Mouse (Mus musculus): ENCODE results near the gene Btg4.
"Not testable (repeated sequence)": the region's sequence is repeated elsewhere in the genome, so short reads cannot be mapped to it uniquely, and the experiment has no call there.

The Btg4 gene

DNA sequence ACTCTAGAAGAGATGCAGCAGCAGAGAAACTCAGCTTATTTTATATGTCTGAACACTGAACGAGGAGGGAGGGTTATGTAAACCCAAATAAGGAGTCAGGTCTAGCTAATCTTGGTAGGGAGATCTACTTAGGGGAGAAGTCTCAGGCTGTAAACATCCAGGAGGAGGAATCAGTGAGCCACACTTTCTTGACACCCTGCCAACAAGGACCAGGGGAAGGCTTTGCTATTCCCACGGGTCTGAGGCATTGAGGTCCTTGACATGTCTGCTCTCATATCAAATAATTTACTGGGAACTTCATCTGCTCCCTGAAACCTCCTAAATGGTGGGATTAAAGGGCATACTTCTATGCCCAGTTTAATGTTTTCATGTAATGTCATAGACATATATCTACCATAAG lies 35.6 kb downstream of the Btg4 start:
- no peak for DNase-seq

DNA sequence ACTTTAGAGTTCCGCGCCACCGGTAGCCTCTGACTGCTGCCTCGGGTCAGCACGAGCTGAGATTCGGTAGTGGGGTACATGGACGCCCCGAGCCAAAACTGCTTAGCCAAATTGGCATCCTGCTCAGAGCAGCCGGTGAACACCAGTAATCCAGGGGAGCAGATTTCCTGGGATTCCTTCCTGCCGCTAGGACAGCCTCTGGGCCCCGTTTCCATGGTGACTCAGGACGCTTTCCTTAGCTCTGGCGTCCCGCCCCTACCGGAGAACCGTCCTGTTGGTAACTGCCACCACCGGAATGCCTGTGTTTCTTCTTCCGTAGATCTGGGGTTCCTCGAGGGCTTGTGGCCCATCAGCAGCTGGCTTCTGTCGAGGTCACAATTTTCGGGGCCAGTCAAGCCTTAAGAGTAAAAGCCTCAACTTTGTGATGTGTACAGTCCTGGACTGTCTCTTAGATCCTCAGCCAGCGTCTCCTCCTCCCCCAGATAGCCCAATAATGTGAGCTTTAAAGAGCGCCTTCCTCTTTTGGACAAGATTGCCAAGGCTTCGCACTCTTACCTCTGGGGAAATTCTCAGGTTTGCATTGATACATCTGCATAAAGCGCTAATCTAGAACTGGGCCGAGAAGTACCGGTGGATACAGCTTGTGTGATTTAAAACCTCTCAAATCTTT lies 41.2 kb downstream of the Btg4 start, which contains the start of gene 4833427G06Rik:
Gene 4833427G06Rik (minus strand): TSS at position 323 of the 670 bp plus-strand sequence.
- peak; percentile 25 to 31 for DNase-seq

DNA sequence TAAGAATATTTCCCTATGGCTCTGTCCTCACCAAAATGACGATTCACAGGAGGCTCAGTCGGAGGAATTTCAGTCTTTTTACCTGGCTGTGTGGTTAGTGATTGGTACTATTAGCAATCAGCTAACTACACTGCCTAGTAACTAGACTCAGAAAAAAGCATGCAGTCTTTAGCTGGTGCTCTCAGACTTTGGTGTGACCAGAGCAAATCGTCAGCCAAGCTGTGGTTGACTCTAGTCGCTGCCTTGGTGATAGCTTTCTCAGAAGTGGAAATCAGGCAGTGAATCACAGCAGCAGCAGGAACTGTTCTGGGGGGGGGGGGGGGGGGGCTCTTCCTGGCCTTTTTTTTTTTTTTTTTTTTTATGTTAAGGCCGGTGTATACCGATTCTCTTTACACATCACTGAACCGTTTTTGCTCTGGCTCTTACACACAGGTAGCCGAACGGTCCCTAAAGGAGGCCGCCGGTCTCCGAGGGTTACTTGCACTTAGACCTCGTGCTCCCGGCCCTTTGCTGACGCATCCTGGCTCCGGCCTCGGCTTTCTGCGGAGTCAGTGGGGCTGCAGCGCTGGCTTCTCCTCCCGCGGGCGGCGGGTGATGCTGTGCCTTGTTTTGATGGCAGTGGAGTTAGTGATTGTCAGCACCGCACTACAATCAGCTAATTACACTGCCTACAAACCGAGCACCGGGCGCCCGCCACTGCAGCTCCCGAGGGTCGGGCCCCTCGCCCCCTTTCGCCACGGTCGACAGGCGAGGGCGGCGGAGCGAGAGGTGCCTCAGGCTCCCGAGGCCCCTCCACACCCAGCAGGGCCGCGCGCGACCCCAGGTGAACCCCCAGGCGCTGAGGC lies 42.5 kb downstream of the Btg4 start:
- DNase-seq = peak; percentile 36 to 37

DNA sequence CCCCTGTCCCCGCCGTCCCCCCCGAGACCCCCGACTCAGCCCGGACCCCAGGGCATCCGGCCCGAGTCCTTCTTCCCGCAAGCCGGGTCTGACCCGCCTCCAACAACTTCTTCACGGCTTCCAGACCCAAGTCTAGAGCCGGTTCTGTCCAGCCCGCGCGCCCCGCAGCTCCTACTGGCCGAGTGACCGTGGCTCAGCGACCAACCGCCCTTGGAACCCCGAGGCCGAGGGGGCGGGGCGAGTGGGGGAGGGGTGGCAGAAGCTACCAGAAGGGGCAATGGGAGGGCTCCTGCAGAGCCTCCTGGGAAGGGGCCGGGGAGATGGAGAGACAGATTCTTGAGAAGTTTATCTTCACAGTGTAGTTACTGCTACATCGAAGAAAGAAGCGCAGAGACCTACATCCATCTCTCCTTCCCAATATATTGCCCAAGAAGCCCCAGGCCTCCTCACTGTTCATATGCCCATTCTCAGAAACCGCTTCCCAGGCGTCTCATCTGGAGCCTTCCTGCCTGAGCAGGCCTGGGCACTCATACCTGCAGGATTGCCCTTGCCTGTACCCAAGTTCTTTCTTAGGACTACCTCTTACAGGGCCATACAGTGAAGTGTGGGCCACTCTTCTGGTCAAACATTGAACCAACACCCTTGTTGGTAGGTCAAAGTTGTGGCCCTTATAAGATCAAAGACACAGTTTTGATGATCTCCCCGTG lies 43.3 kb downstream of the Btg4 start:
- no peak for DNase-seq

DNA sequence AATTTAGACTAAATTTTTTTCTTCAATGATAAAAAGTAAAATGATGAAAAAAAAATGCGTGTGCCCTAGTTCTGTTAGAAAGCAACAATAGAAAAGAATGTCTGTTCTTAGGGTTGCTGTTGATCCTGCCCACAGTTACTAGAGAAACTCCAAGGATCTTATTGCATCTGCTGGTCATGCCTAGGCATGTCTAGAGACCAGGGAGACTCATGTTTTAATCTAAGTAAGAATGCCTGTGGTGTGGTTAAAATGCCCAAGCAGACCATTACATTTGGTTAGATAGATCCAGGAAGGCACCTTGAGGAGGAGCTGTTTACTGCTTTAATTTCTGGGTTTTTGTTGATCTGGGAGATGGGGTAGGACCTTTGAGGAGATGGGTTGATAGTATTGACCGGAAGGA lies 45.0 kb downstream of the Btg4 start:
- no peak for DNase-seq

DNA sequence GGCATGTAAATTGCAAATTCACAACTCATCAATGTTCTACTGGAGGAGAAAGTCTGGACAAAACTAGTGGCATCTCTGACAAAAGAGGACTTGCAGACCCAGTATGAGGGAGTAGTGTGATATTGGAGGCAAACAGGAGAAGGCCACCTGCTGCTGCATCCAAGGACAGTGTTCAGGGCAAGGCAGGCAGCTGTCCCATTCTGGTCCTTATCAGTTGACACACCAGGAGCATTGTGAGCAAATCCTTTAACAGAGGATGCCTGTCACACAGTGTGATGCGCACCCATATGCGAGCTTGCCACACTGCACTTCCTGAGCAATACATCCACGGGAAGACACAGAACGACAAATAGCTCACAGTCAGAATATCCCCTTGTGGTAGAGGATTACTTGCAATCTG lies 54.1 kb downstream of the Btg4 start:
- DNase-seq = no peak

DNA sequence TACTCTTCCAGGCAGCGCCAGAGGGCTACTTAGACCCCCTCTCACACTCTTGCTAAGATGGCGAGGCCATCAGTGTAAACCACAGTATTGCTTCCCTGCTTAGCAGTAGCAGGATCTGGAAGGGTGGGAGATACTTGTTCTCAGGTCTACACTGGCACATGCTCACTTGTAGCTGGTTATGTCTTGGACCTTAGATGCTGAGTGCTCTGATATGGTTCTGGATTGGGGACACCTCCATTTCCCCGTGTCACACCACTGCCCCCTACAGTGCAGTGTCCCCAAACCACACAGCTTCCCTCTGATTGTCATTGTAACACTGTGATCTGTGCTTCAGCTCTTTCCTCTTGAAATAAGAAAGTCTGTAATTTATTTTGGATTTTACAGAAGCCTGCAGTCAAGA lies 76.3 kb downstream of the Btg4 start:
- peak; percentile 35 to 38 for DNase-seq

DNA sequence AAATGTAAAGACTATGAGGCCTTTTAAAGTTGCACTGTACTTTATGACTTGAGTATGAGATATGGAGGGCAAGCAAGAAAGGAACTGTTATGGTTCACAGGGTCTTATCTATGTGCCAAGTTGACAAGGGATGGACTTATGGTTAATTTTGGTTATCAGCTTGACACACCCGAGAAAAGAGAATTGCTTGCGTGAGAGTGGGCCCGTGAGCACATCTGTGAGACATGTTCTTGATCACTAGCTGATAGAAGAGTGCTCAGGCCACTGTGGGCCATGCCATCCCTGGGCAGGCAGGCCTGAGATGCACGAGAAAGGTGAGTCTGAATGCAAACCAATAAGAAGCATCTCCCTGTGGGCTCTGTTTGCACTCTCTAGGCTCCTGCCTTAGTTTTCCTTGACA lies 76.7 kb downstream of the Btg4 start:
- DNase-seq = no peak

DNA sequence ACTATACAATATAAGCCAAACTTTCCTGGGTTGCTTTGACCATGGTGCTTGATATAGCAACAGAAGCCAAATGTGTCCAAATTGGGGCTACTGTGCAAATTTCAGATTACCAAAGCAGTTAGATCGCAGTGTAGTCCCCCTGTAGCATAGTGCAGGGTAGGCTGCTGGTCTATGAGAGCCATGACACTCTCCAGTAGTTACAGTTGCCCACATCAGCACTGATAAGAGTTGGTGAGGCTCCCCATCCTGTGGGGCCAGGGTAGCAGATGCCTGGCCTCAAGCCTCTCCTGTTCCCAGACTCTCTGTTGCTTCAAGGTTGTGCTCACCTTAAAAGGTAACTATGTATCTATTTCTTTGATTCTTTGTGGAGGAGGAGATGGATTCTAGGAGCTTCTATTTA lies 77.1 kb downstream of the Btg4 start:
- DNase-seq = no peak

DNA sequence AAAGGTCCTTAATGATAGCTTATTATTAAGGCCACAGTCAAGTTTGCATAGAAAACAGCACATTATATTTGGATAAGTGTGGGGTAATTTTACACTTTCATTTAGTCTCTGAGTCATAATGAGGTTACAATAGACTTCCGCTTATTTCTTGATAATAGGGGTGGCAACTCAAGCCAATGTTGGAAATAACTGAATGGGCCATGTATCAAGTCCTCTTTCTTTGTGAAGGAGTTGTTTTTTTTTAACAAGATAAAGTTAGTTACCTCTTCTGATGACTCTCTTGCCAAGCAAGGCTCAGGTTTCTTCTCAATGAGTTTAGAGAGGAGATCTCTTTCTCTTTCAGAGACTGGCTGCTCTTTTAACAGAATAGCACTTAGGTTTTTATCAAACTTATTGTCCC lies 77.6 kb downstream of the Btg4 start:
- no peak for DNase-seq

DNA sequence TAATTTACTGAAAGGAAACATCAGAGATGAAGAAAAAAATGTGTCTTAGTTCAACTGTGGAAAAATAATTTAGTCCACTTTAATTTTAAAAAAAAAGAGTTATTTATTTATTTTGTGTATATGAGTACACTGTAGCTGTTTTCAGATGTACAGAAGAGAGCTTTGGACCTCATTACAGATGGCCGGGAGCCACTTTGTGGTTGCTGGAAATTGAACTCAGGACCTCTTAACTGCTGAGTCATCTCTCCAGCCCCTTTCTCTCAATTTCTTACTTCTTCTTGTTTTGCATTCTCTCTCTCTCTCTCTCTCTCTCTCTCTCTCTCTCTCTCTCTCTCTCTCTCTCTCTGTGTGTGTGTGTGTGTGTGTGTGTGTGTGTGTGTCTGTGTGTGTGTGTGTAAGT lies 78.7 kb downstream of the Btg4 start:
- not testable (repeated sequence) for DNase-seq

DNA sequence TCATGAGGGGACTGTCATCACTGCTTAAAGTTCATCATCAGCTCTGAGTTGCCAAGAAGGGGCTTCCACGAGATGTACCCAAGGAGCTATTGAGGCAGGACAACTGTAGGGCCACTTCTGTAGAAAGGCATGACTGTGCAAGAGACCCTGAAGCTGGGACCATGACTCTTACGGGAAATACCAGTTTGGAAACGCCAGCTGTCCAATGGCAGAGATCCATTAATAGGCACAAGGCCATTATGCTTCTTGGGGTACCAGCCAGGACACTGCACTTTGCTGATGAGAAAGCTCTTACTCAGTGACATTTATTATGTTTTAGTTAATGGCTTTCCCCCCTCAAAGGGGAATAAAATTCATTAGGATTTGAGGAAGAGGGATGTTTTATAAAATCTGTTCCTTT lies 80.0 kb downstream of the Btg4 start:
- DNase-seq = no peak

DNA sequence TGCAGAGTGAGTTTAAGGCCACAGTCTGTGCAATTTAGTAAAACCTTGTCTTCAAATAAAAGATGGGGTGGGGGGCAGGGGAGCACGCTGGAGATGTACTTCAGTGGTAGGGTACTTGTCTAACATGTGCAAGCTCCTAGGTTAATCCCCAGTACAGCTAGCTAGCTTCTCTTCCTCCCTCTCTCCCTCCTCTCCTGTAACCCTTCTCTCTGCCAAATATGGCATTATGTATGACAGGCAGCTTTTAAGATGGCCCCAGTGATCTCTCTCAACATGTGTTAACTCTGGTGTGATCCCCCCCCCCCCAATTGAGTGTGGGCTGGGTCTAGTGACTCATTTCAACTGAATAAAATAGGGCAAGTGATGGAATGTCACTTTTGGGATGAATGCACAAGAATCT lies 82.7 kb downstream of the Btg4 start:
- DNase-seq = no peak

DNA sequence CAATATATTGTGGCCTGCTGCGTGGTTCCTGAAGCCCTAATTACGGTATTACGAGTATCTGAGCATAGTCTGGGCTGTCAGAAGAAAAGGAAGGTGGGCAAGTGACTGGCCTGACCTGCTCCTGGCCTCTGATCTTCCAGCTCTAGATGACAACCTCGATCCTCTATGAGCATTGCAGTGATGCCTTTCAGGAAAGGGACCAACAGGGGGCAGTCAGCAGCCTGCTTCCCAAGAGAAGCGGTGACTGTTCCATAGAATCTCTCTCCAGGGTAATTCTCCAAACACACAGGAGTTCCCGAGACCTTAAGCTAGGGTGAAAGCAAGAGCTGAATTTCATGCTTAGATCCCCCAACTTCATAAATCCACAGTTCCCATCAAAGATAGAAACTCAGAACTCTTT lies 83.5 kb downstream of the Btg4 start:
- DNase-seq = no peak

DNA sequence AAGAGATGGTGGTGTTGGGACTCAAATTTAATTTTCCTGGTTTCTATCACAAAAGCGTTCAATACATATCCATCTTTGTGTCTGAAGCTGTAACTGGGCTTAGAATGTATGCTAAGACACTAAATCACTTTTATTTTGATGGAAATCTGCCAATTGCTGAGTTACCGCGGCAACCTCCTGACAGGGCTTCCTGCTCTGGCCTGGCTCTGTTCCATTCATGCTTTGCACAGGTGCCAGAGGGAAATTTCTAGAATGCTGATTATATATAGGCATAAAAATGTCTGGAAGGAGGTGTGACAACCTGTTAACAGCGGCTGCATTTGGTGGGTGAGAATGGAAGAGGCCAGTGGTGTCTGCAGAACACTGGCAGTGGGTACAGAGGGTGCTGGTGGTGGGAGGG lies 85.8 kb downstream of the Btg4 start:
- no peak for DNase-seq

DNA sequence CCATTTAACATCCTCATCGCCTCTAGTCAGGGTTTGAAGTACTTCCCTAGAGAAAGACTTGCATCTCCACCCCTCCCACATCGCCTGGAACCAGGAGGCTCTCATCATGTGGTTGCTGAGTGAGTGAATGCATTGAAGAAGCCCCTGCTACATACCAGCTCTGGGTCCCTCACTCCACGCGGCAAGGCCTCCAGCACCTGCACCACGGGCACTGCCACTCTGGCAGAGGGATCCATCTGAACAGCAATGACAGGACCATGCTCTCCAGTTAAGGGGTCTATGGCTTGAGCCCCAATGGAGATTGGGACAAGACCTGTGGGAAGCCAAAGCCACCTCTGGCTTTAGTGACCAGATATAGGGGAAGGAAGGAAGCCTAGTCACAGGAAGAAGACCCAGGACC lies 86.6 kb downstream of the Btg4 start:
- no peak for DNase-seq

DNA sequence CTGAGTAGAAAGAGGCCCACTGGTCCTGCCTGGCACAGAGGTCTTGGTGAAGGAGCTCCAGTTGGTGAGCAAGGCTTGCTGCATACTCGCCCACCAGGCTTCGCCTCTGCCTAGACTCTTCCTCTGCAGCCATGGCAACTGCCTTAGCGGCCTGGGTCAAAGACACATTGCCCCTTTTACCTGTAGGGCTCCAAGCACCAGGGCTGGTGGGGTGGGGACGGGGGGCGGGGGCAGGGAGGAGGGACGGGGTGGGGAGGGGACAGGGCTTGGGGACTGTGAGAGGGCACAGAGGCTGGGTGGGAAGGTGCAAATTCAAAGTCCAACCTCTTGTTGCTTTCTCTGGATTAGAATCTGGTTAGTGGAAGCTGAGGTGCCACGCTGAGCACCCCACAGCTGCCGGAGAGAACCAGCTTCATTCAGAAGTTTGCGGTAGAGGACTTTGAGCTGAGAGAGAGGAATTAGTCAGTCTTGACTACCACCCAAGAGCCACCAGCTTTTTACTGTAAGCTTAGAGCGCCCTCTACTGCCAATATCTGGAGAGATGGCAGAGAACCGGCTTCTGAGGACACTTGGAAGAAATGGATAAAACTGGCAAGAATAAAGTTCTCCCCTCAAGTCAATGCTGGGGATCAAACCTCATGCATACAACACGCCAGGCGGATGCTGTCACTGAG lies 91.5 kb downstream of the Btg4 start:
- peak; percentile 64 to 67 for DNase-seq

DNA sequence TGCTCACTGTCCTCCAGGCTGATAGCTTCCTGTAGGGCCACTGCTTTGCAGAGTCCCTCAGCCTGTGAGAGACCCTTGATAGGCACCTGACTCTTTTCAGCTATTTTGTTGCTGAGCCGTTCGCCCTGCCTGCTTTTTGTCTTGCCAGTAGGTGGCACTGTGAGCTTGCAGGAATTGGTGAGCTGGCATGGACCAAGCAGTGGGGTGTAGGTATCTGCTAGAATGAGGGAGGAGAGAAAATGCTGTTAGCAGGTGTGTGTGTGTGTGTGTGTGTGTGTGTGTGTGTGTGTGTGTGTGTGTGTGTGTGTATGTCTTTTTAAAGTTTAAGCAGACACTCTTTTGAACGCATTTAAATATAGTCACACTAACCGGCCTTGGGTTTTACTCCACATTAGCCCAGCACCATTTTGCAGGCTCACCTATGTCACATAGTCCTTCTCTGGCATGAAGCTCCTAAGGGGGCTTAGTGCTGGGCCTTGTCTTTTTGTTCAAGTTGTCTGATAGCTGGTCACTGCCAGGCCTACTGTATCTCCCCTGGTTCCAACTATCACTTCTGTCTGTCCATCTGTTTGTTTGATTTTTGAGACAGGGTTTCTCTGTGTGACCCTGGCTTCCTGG lies 101.2 kb downstream of the Btg4 start:
- DNase-seq = peak; percentile 87 to 89

DNA sequence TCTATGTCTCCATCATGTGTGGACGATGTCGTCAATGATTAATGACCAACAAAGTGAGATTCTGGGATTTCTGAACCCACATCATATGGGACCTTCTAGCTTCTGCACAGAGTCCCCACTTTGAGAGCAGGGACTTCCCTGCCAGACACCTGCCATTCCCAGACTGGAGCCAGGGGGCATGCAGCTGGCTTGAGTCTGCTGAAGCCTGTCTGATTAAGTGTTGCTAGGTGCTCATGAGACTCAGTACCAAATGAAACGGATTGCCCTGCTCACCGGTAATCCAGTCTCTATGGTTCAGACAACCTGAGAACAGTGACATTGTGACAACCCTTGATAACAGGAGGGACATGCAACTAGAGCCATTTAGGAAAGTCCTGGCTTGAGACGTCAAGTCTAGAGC lies 103.3 kb downstream of the Btg4 start:
- peak in 1 of 2 experiments; percentile 14 for DNase-seq

DNA sequence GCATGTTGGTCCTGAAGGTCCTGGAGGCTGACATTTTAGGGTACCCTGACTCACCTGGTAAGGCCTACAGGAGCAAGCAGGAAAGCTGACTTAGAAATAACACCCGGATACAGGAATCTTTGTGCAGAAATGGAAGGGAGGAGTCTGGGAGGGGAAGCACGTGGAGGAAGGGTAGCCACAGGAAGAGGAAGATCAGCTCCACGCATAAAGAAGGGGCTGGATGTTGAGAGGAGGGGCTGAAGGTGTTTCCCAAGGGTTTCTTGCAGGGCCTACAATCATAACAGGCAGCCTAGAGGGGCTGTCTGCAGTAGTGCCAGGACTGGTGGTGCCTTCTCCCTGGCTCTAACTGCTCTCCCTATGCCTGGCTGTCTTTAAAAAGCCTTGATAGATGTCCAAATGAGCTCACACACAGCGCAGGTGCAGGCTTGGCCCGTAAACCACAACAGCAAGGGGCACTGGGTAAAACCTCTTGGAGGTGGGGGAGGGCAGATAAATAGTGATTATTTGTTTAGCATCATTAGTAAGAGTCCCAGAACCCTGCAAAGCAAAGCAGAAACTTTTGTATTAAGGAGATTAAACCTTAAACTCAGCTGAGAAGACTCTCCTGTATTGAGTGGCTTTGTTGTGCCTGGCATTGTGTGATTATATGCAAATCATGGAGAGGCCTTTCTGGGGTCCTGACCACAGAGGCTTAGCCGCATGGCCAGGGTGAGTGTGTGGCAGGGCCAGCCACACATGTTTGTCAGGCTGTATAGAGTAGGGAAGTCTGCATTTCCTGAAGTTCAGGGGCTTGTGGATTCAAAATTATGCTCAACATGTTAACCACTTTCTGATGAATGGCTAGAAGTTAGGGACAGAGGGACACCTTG lies 104.8 kb downstream of the Btg4 start, which contains the start of gene Gm32742:
Gene Gm32742 (minus strand): TSS at position 206 of the 869 bp plus-strand sequence.
- no peak for DNase-seq

DNA sequence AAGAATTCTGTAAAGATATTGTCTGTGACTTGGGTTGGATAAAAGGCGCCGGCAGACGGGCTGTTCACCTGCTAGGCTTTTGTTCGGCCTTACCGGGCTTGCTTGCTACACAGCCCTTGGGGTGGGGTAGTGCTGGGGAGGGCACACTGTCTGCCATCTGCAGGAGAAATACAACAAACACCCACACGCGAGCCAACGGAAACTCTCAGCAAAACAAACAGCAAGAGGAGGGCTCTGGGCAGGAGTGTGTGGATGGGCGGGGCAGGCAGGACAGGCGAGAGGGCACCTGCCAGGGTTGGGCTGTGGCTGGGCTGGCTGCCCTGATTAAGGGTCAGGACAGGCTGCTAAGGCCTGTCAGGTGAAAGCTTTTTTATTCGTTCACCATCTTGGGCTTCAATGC lies 107.3 kb downstream of the Btg4 start:
- DNase-seq = peak; percentile 20 to 35

DNA sequence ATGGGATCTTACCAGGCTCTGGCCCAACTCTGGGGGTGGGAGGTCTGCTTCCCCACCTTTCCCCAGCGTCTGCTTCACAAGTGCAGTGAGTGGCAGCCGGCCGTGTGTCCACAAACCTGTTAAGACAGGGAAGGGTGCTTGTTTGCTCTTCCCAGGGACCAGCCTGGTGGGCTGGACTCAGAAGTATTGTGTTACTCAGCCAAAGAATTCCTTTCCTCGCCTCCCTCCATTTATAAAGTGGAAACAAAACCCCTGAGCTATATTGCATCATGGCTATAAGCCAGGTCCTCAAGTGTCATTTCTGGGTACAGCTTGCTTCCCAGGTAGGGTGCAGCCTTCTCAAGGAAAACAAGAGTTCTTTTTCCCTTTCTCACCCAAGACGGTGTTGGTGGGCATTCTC lies 108.0 kb downstream of the Btg4 start:
- no peak for DNase-seq

Measured in B cell, adult 2 months (primary cell).